Mouse (Mus musculus): ENCODE data around the gene Wdr5.

DNA sequence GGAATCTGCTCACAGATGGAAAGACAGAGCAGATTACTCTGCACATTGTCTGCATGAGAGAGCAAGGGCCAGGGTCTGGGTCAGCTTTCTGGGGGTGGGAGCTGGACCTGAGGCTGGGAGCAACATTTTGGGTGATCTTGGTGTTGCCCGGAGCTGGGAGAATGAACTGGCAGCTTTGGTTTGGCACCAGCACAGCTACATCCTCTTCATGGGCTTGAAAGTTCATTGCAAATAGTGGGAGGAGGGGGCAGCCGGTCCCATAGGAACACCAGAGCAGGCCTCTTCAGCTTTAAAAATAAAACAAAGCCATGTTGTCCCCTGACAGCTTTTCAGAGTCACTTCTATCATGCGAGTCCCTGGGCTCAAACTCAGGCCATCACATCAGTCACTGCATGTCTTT lies 26.3 kb downstream of the Wdr5 start:
- TF ChIP-seq CTCF (IDR thresholded peaks at IDR 0.05; ENCODE audit: low read depth, low read length) (no peak), POLR2A (IDR thresholded peaks at IDR 0.05; ENCODE audit: borderline replicate concordance, low read depth, low read length) (no peak)

Data from bone marrow macrophage, adult 2 months (primary cell).